10 mouse cellular contexts compared by ENCODE assay signal in the genomic region with DNA sequence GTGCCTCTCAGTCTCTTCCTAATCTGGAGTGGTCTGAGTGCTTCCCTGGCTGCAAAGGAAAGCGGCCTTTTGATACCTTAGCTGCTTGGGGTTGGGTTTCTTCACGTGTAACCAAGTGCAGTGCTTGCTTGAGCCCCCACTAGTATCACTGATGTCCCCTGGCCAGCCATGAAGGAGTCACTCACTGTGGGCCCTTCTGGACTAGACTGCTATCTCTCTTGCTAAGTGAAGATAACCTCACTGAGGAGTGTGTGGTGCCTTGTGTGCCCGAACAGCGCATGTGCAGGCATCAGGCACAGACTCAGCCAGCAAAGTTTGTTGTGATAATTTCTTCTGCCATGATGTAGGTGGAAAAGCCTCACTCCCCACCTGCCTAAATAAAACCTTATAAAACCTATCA. TPM values are rescaled to one million over a fixed set of nuclear protein-coding genes. Genes with fewer than 3 reads are reported as not detected.
A peak's percentile ranks its signal among the peaks of the same experiment; 100 is the strongest.
DNase-seq lines count a peak whose midpoint lies in the region; ATAC-seq lines count a peak whose summit lies in the region.
"Had no signal": no experiment of that assay in that cellular context is flagged by ENCODE, and none has a peak within 500 bp of the region (broad histone marks: within the 10 kb centered on the region; RNA-seq: fewer than 3 reads in every experiment).

No protein-coding gene starts in this region.

- H3K27me3 ChIP-seq in hindbrain, embryonic 13.5 days = no peaks in the 10 kb centered on the region
- H3K27me3 ChIP-seq in hindbrain, embryonic 10.5 days (ENCODE audit: insufficient read depth, poor library complexity, severe bottlenecking) = no peaks in the 10 kb centered on the region
- H3K27me3 ChIP-seq in forebrain, embryonic 16.5 days (replicated peaks; ENCODE audit: control insufficient read depth, insufficient read depth, low read length) = no peaks in the 10 kb centered on the region
- H3K27me3 ChIP-seq in midbrain, embryonic 15.5 days (replicated peaks) = no peaks in the 10 kb centered on the region

- H3K36me3 ChIP-seq in hindbrain, embryonic 13.5 days = peaks cover 27% of the 10 kb centered on the region
- peaks cover 90% of the 10 kb centered on the region for H3K36me3 ChIP-seq in hindbrain, embryonic 10.5 days
- H3K36me3 ChIP-seq in forebrain, embryonic 16.5 days (ENCODE audit: control insufficient read depth, insufficient read depth) = peaks cover 6% of the 10 kb centered on the region; the same call in 1 of the 2 replicates
- H3K36me3 ChIP-seq in midbrain, embryonic 15.5 days (replicated peaks) = no peaks in the 10 kb centered on the region; the same call in 1 of the 2 replicates

- ATAC-seq in hindbrain, embryonic 13.5 days (ENCODE audit: low FRiP score) = no peak
- ATAC-seq in forebrain, embryonic 16.5 days = peak; percentile 7; the same call in 1 of the 2 replicates
- no peak for ATAC-seq in midbrain, embryonic 15.5 days (replicated peaks)

- peak overlapping the region; percentile 15; the same call in 1 of the 2 replicates for H3K4me3 ChIP-seq in hindbrain, embryonic 13.5 days
- H3K4me3 ChIP-seq in hindbrain, embryonic 10.5 days = no peak overlapping the region
- H3K4me3 ChIP-seq in forebrain, embryonic 16.5 days (replicated peaks; ENCODE audit: low read length) = no peak overlapping the region
- H3K4me3 ChIP-seq in midbrain, embryonic 15.5 days = no peak overlapping the region

- DNase-seq in cerebellum, adult 18-20 months = peak; percentile 42 to 62
- DNase-seq in cerebellum, adult 11 months = no peak
- no peak for DNase-seq in hindbrain, embryonic 10.5 days (ENCODE audit: low spot score)
- DNase-seq in embryo, embryonic 10 days (ENCODE audit: low spot score) = no peak
- no peak for DNase-seq in gastrocnemius, postnatal 36 days
- DNase-seq: kidney, adult 8-10 months; lung, postnatal 4 days had no signal

- peaks cover 86% of the 10 kb centered on the region for H3K4me1 ChIP-seq in hindbrain, embryonic 13.5 days (replicated peaks)
- peaks cover 45% of the 10 kb centered on the region for H3K4me1 ChIP-seq in hindbrain, embryonic 10.5 days (replicated peaks)
- peaks cover 50% of the 10 kb centered on the region for H3K4me1 ChIP-seq in forebrain, embryonic 16.5 days (replicated peaks; ENCODE audit: control insufficient read depth, insufficient read depth, low read length)
- H3K4me1 ChIP-seq in midbrain, embryonic 15.5 days = peaks cover 56% of the 10 kb centered on the region

- intact Hi-C loops in gastrocnemius, postnatal 36 days (cut with DNase I) = no loop called here

- peak overlapping the region; percentile 33 for H3K4me2 ChIP-seq in hindbrain, embryonic 13.5 days
- H3K4me2 ChIP-seq in forebrain, embryonic 16.5 days (ENCODE audit: low read length) = peak overlapping the region; percentile 18
- peak overlapping the region; percentile 21 for H3K4me2 ChIP-seq in midbrain, embryonic 15.5 days

- no peak overlapping the region for H3K27ac ChIP-seq in hindbrain, embryonic 13.5 days
- H3K27ac ChIP-seq in hindbrain, embryonic 10.5 days = no peak overlapping the region
- H3K27ac ChIP-seq in forebrain, embryonic 16.5 days (ENCODE audit: low read length) = no peak overlapping the region
- no peak overlapping the region for H3K27ac ChIP-seq in midbrain, embryonic 15.5 days

- no peaks in the 10 kb centered on the region for H3K9me3 ChIP-seq in hindbrain, embryonic 13.5 days
- H3K9me3 ChIP-seq in hindbrain, embryonic 10.5 days = no peaks in the 10 kb centered on the region
- H3K9me3 ChIP-seq in forebrain, embryonic 16.5 days (ENCODE audit: control insufficient read depth, low read length) = no peaks in the 10 kb centered on the region
- no peaks in the 10 kb centered on the region for H3K9me3 ChIP-seq in midbrain, embryonic 15.5 days

- no peak overlapping the region for H3K9ac ChIP-seq in hindbrain, embryonic 13.5 days
- no peak overlapping the region for H3K9ac ChIP-seq in forebrain, embryonic 16.5 days (replicated peaks; ENCODE audit: low read depth, low read length)
- no peak overlapping the region for H3K9ac ChIP-seq in midbrain, embryonic 15.5 days

- 76% methylated on average over 4 of the region's 4 CpGs for WGBS in hindbrain, embryonic 13.5 days
- 82% methylated on average over 4 of the region's 4 CpGs for WGBS in hindbrain, embryonic 10.5 days
- WGBS in forebrain, embryonic 16.5 days = 69% methylated on average over 4 of the region's 4 CpGs
- WGBS in midbrain, embryonic 15.5 days = 77% methylated on average over 4 of the region's 4 CpGs

RNA-seq across cellular contexts. Expression of gene Btg1, which starts 8.9 kb away (rescaled TPM):
- polyA plus RNA-seq in hindbrain, embryonic 13.5 days (2015; fragmentation: Nextera tagmentation; extraction: Ambion mirVana) = 51.8 and 52.7 TPM in 2 replicates
- 34.9 and 43.8 TPM in 2 replicates for polyA plus RNA-seq in hindbrain, embryonic 10.5 days (2016; fragmentation: Nextera tagmentation; extraction: Ambion mirVana)
- polyA plus RNA-seq in forebrain, embryonic 16.5 days (2015; fragmentation: Nextera tagmentation; extraction: Ambion mirVana) = 56.8 and 65.7 TPM in 2 replicates
- 40.3 and 44.4 TPM in 2 replicates for polyA plus RNA-seq in midbrain, embryonic 15.5 days (2015; fragmentation: Nextera tagmentation; extraction: Ambion mirVana)
- 10 to 100 TPM; 13.2 to 15.5 TPM for total RNA-seq in gastrocnemius, postnatal 36 days (2021)

Comparison
In these comparisons a context has a peak if more than half of its experiments do, and no peak if none do; other contexts are left out.
1. DNase-seq: peak in cerebellum, adult 18-20 months (2 of 2); none in cerebellum, adult 11 months (single experiment), hindbrain, embryonic 10.5 days (single experiment), embryo, embryonic 10 days (single experiment) and gastrocnemius, postnatal 36 days (0 of 2).
2. Peak in every context shown above with its lines, with median percentiles within 50 percentile points of each other: H3K4me2 ChIP-seq.